Mouse (Mus musculus) CH12.LX (cell line): ENCODE measurements around the gene Fntb. TPM values are rescaled to one million over a fixed set of nuclear protein-coding genes. Genes with fewer than 3 reads are reported as not detected.

Source experiments
- DNase-seq: peaks from one replicate; pipeline ENCODE4 v3.0.0-alpha.2; 2013; ENCODE audit errors: extremely low read depth
- H3K27ac ChIP-seq: 2 replicates; pipeline ENCODE4 v1.5.1; 2012; ENCODE audit warnings: low read depth, mild to moderate bottlenecking, control low read depth, moderate library complexity; ENCODE audit not compliant: insufficient read depth
- H3K27me3 ChIP-seq: replicated peaks from 2 replicates; pipeline ENCODE3; 2012; ENCODE audit warnings: inconsistent platforms
- H3K36me3 ChIP-seq, 2 experiments: replicated peaks in 1 of 2; 2 replicates each; pipeline versions ENCODE3 to v1.6.1; 2012; ENCODE audit warnings: inconsistent platforms in 1 of 2, low read length in 1 of 2, mild to moderate bottlenecking in 1 of 2, mixed read lengths in 1 of 2, moderate library complexity in 1 of 2; ENCODE audit not compliant: control insufficient read depth in 1 of 2, insufficient read depth in 1 of 2
- H3K4me1 ChIP-seq, 2 experiments: 2 replicates each; pipeline ENCODE4 v1.6.1; 2012; ENCODE audit warnings: inconsistent platforms in 1 of 2, moderate library complexity in 1 of 2; ENCODE audit not compliant: insufficient read depth in 2 of 2, control insufficient read depth in 1 of 2
- H3K4me2 ChIP-seq: 2 replicates; pipeline ENCODE4 v1.6.1; 2012; ENCODE audit warnings: low read depth, mild to moderate bottlenecking, control low read depth; ENCODE audit not compliant: poor library complexity, insufficient read depth, severe bottlenecking
- H3K4me3 ChIP-seq, 3 experiments: fragments of 150-350 bp in 1 of 3; sonication (generic) in 1 of 3; replicated peaks in 1 of 3; 2 replicates each; pipeline versions ENCODE3 to v1.5.1; 2011 to 2012; ENCODE audit warnings: low read depth in 2 of 3, low read length in 2 of 3, mild to moderate bottlenecking in 2 of 3, moderate library complexity in 2 of 3, control low read depth in 1 of 3, improper control_type of control experiment in 1 of 3, inconsistent platforms in 1 of 3, mixed read lengths in 1 of 3; ENCODE audit not compliant: poor library complexity in 1 of 3
- H3K79me2 ChIP-seq: replicated peaks from 2 replicates; pipeline ENCODE4 v1.6.1; 2012; ENCODE audit warnings: mild to moderate bottlenecking, moderate library complexity; ENCODE audit not compliant: control insufficient read depth, poor library complexity, insufficient read depth, severe bottlenecking; ENCODE audit errors: extremely low read depth
- H3K9ac ChIP-seq: 2 replicates; pipeline ENCODE4 v1.6.1; 2012; ENCODE audit warnings: low read depth, mild to moderate bottlenecking, control low read depth, moderate library complexity; ENCODE audit not compliant: insufficient read depth
- H3K9me3 ChIP-seq: replicated peaks from 2 replicates; pipeline ENCODE3; 2012; ENCODE audit warnings: low read length, inconsistent platforms, mixed read lengths
- CHD1 ChIP-seq: IDR thresholded peaks from 2 replicates; pipeline ENCODE4 v1.6.1; 2012; ENCODE audit warnings: low read depth, low read length, improper control_type of control experiment, inconsistent platforms
- CHD2 ChIP-seq: IDR thresholded peaks from 2 replicates; pipeline ENCODE4 v1.6.1; 2011; ENCODE audit warnings: low read length, improper control_type of control experiment
- CTCF ChIP-seq, 2 experiments: IDR thresholded peaks in 1 of 2; conservative IDR thresholded peaks in 1 of 2; 2 replicates each; pipeline ENCODE4 v1.5.1; 2011 to 2012; ENCODE audit warnings: low read depth in 2 of 2, low read length in 2 of 2, improper control_type of control experiment in 1 of 2, inconsistent platforms in 1 of 2, mild to moderate bottlenecking in 1 of 2, moderate library complexity in 1 of 2
- ELF1 ChIP-seq: IDR thresholded peaks from 2 replicates; pipeline ENCODE4 v1.6.1; 2014; ENCODE audit warnings: low read depth, mild to moderate bottlenecking, inconsistent platforms, low read length, improper control_type of control experiment
- EP300 ChIP-seq: IDR thresholded peaks from 2 replicates; pipeline ENCODE4 v1.6.1; 2011; ENCODE audit warnings: low read length, improper control_type of control experiment
- ETS1 ChIP-seq: conservative IDR thresholded peaks from 2 replicates; pipeline ENCODE4 v1.6.1; 2012; ENCODE audit warnings: low read depth, mild to moderate bottlenecking, inconsistent platforms, low read length, improper control_type of control experiment, moderate library complexity
- GABPA ChIP-seq: IDR thresholded peaks from 2 replicates; pipeline ENCODE4 v1.6.1; 2012; ENCODE audit warnings: low read depth, low read length, improper control_type of control experiment, inconsistent platforms; ENCODE audit not compliant: insufficient replicate concordance
- HCFC1 ChIP-seq: IDR thresholded peaks from 2 replicates; pipeline ENCODE4 v1.6.1; 2012; ENCODE audit warnings: low read depth, mild to moderate bottlenecking, inconsistent platforms, low read length, improper control_type of control experiment
- IRF4 ChIP-seq: IDR thresholded peaks from 2 replicates; pipeline ENCODE4 v1.6.1; 2014; ENCODE audit warnings: low read depth, mild to moderate bottlenecking, inconsistent platforms, low read length, improper control_type of control experiment
- KAT2A ChIP-seq: IDR thresholded peaks from 2 replicates; pipeline ENCODE4 v1.6.1; 2012; ENCODE audit warnings: low read length, improper control_type of control experiment, inconsistent platforms; ENCODE audit not compliant: insufficient replicate concordance
- MAFK ChIP-seq: IDR thresholded peaks from 2 replicates; pipeline ENCODE4 v1.6.1; 2011; ENCODE audit warnings: low read length, improper control_type of control experiment; ENCODE audit not compliant: insufficient replicate concordance
- MAX ChIP-seq: IDR thresholded peaks from 2 replicates; pipeline ENCODE4 v1.6.1; 2011; ENCODE audit warnings: low read length, improper control_type of control experiment
- MAZ ChIP-seq: IDR thresholded peaks from 2 replicates; pipeline ENCODE4 v1.6.1; 2012; ENCODE audit warnings: low read depth, mild to moderate bottlenecking, inconsistent platforms, low read length, improper control_type of control experiment, moderate library complexity
- MXI1 ChIP-seq: IDR thresholded peaks from 2 replicates; pipeline ENCODE4 v1.6.1; 2011; ENCODE audit warnings: mild to moderate bottlenecking, low read depth, low read length, improper control_type of control experiment
- MYC ChIP-seq: IDR thresholded peaks from 2 replicates; pipeline ENCODE4 v1.6.1; 2011; ENCODE audit warnings: low read depth, mild to moderate bottlenecking, improper control_type of control experiment, low read length
- NELFE ChIP-seq: IDR thresholded peaks from 2 replicates; pipeline ENCODE4 v1.6.1; 2011; ENCODE audit warnings: low read depth, low read length, improper control_type of control experiment
- PAX5 ChIP-seq: IDR thresholded peaks from 2 replicates; pipeline ENCODE4 v1.6.1; 2012; ENCODE audit warnings: low read length, inconsistent platforms, mixed read lengths
- POLR2A ChIP-seq: IDR thresholded peaks from 2 replicates; pipeline ENCODE4 v1.6.1; 2011; ENCODE audit warnings: low read depth, mild to moderate bottlenecking, improper control_type of control experiment, low read length
- POLR2AphosphoS2 ChIP-seq: IDR thresholded peaks from 2 replicates; pipeline ENCODE4 v1.6.1; 2011; ENCODE audit warnings: low read depth, low read length, improper control_type of control experiment
- RAD21 ChIP-seq: IDR thresholded peaks from 2 replicates; pipeline ENCODE4 v1.6.1; 2011; ENCODE audit warnings: low read depth, mild to moderate bottlenecking, low read length, improper control_type of control experiment, moderate library complexity
- SIN3A ChIP-seq: IDR thresholded peaks from 2 replicates; pipeline ENCODE4 v1.6.1; 2012; ENCODE audit warnings: low read length, improper control_type of control experiment, inconsistent platforms
- SMC3 ChIP-seq: IDR thresholded peaks from 2 replicates; pipeline ENCODE4 v1.6.1; 2011; ENCODE audit warnings: low read depth, low read length, improper control_type of control experiment
- TBP ChIP-seq: conservative IDR thresholded peaks from 2 replicates; pipeline ENCODE4 v1.6.1; 2011; ENCODE audit warnings: low read depth, low read length, improper control_type of control experiment
- TCF12 ChIP-seq: IDR thresholded peaks from 2 replicates; pipeline ENCODE4 v1.6.1; 2014; ENCODE audit warnings: low read depth, mild to moderate bottlenecking, inconsistent platforms, low read length, improper control_type of control experiment
- UBTF ChIP-seq: IDR thresholded peaks from 2 replicates; pipeline ENCODE4 v1.6.1; 2012; ENCODE audit warnings: low read depth, mild to moderate bottlenecking, inconsistent platforms, low read length, improper control_type of control experiment, moderate library complexity
- USF1 ChIP-seq: IDR thresholded peaks from 2 replicates; pipeline ENCODE4 v1.6.1; 2014; ENCODE audit warnings: low read depth, mild to moderate bottlenecking, inconsistent platforms, low read length, improper control_type of control experiment
- USF2 ChIP-seq: conservative IDR thresholded peaks from 2 replicates; pipeline ENCODE4 v1.6.1; 2011; ENCODE audit warnings: low read depth, low read length, improper control_type of control experiment
- ZC3H11A ChIP-seq: IDR thresholded peaks from 2 replicates; pipeline ENCODE4 v1.6.1; 2012; ENCODE audit warnings: low read depth, mild to moderate bottlenecking, inconsistent platforms, low read length, improper control_type of control experiment
- ZKSCAN1 ChIP-seq: IDR thresholded peaks from 2 replicates; pipeline ENCODE4 v1.6.1; 2012; ENCODE audit warnings: low read depth, inconsistent platforms, low read length, improper control_type of control experiment, borderline replicate concordance
- ZMIZ1 ChIP-seq: IDR thresholded peaks from 2 replicates; pipeline ENCODE4 v1.6.1; 2012; ENCODE audit warnings: low read depth, mild to moderate bottlenecking, inconsistent platforms, low read length, improper control_type of control experiment
- ZNF384 ChIP-seq: IDR thresholded peaks from 2 replicates; pipeline ENCODE4 v1.6.1; 2012; ENCODE audit warnings: low read depth, low read length, improper control_type of control experiment, inconsistent platforms
- dilution Hi-C: fragments of 300-500 bp; cut with MboI; formaldehyde crosslinking; loops from 2 replicates; pipeline ENCODE4 v1.14.3; 2020; ENCODE audit warnings: low sequenced_read_pairs; ENCODE audit not compliant: extremely low pct_unique_long_range_greater_than_20kb, extremely low pct_ligation_motif_present
- in situ Hi-C: fragments of 300-500 bp; cut with MboI; formaldehyde crosslinking; loops from 3 replicates; pipeline ENCODE4 v1.14.3; 2019; ENCODE audit warnings: low sequenced_read_pairs, low pct_ligation_motif_present, low pct_unique_long_range_greater_than_20kb, mixed read lengths
- polyA plus RNA-seq: library from polyadenylated mRNA; unstranded; fragments of >175 nt; gene quantifications from 2 replicates; pipeline ENCODE4 v1.2.1, GENCODE M21; 2012; ENCODE audit warnings: low read depth; ENCODE audit not compliant: insufficient read length
- total RNA-seq, 2 experiments: library from RNA; depleted of rRNA; stranded (reverse); fragments of 300-350 nt in 1 of 2; fragments of >200 nt in 1 of 2; gene quantifications; 2 replicates each; pipeline ENCODE4 v1.2.3; 2012 to 2014

The Fntb gene
- total and polyA plus RNA-seq, 3 experiments: 5.6 to 19.5 (median 9.2) TPM

GRCm38 (mm10) chr12:76880131-76880530, 114.7 kb downstream of the Fntb start (continued):
- no peak for TF ChIP-seq SMC3
- no peak for TF ChIP-seq USF2
- no peak; the same call in 1 of the 2 replicates for TF ChIP-seq EP300
- TF ChIP-seq KAT2A: no peak
- no peak for TF ChIP-seq CHD2
- TF ChIP-seq MAFK: no peak
- no peak; the same call in none of the 2 replicates for TF ChIP-seq IRF4
- peak; percentile 43; the same call in 1 of the 2 replicates for TF ChIP-seq MXI1
- no peak for TF ChIP-seq ZMIZ1
- no peak for TF ChIP-seq CTCF (conservative IDR thresholded peaks at IDR 0.05 in 1 of 2, IDR thresholded peaks at IDR 0.05 in 1 of 2; ENCODE audit: low read depth in 2 of 2, low read length in 2 of 2)
- TF ChIP-seq ZKSCAN1: no peak
- no peak for TF ChIP-seq ZNF384
- no peak for TF ChIP-seq MAX
- no peak for TF ChIP-seq USF1
- no peak for TF ChIP-seq ZC3H11A
- TF ChIP-seq GABPA: no peak
- TF ChIP-seq TBP: 0 out of 2 replicates have a peak, but pooled peaks have one; percentile 50
- TF ChIP-seq RAD21: no peak
- TF ChIP-seq HCFC1: no peak
- peak; percentile 60; the same call in 1 of the 2 replicates for TF ChIP-seq CHD1
- no peak for TF ChIP-seq POLR2AphosphoS2
- no peak for TF ChIP-seq UBTF
- no peak for TF ChIP-seq PAX5
- no peak; the same call in 1 of the 2 replicates for TF ChIP-seq ELF1
- TF ChIP-seq, all 38 proteins: peak for 9

GRCm38 (mm10) chr12:76883824-76884223, 118.4 kb downstream of the Fntb start:
- Histone ChIP-seq H3K4me1 (peaks cover 14 to 33% of the 10 kb centered on the region in 2 experiments), H3K9ac (no peak overlapping the region), H3K9me3 (no peaks in the 10 kb centered on the region), H3K27ac (no peak overlapping the region), H3K79me2 (no peaks in the 10 kb centered on the region), H3K36me3 (peaks cover under 1 to 24% of the 10 kb centered on the region in 2 experiments), H3K27me3 (no peaks in the 10 kb centered on the region), H3K4me2 (no peak overlapping the region), H3K4me3 (no peak overlapping the region)
- TF ChIP-seq MAZ (no peak), PAX5 (no peak), ETS1 (no peak), USF2 (no peak), CTCF (conservative IDR thresholded peaks at IDR 0.05 in 1 of 2, IDR thresholded peaks at IDR 0.05 in 1 of 2; ENCODE audit: low read depth in 2 of 2, low read length in 2 of 2) (no peak), ZKSCAN1 (no peak), ELF1 (no peak), NELFE (no peak), POLR2AphosphoS2 (no peak), SMC3 (no peak), SIN3A (no peak), MYC (no peak), POLR2A (no peak), ZC3H11A (no peak), RAD21 (no peak), CHD2 (no peak), TCF12 (no peak), ZMIZ1 (no peak)
- DNase-seq: no peak
- in situ Hi-C loops: no loop called here
- dilution Hi-C loops: no loop called here
